ENCODE assay signal across 8 mouse cellular contexts in genomic region chr19:53052031-53052670, GRCm38 (mm10). TPM values are rescaled to one million over a fixed set of nuclear protein-coding genes. Genes with fewer than 3 reads are reported as not detected.
DNase-seq lines count a peak whose midpoint lies in the region; ATAC-seq and TF ChIP-seq lines count a peak whose summit lies in the region.

No protein-coding gene starts in this region.

- no peak for TF ChIP-seq CTCF in brain, embryonic 14.5 days (IDR thresholded peaks at IDR 0.05; ENCODE audit: borderline replicate concordance, extremely low read depth, insufficient read depth, insufficient read length)

- 0 out of 2 replicates have a peak overlapping the region, but pooled peaks have one; percentile 11 for H3K4me2 ChIP-seq in heart, embryonic 14.5 days (ENCODE audit: low read length)
- peak overlapping the region; percentile 33 for H3K4me2 ChIP-seq in forebrain, embryonic 16.5 days (ENCODE audit: low read length)
- peak overlapping the region; percentile 27 for H3K4me2 ChIP-seq in liver, embryonic 16.5 days (ENCODE audit: low read depth, low read length)

- no peak overlapping the region for H3K4me3 ChIP-seq in heart, embryonic 14.5 days (ENCODE audit: control insufficient read depth in 1 of 2, insufficient read depth in 1 of 2, low read depth in 1 of 2, low read length in 2 of 2)
- no peak overlapping the region for H3K4me3 ChIP-seq in forebrain, embryonic 16.5 days (replicated peaks; ENCODE audit: low read length)
- no peak overlapping the region for H3K4me3 ChIP-seq in liver, embryonic 16.5 days (ENCODE audit: low read depth, low read length)

- H3K9ac ChIP-seq in heart, embryonic 14.5 days (ENCODE audit: low read length) = 0 out of 2 replicates have a peak overlapping the region, but pooled peaks have one; percentile 8
- H3K9ac ChIP-seq in forebrain, embryonic 16.5 days (replicated peaks; ENCODE audit: low read depth, low read length) = no peak overlapping the region
- no peak overlapping the region for H3K9ac ChIP-seq in liver, embryonic 16.5 days (ENCODE audit: low read depth, low read length)

- H3K9me3 ChIP-seq in heart, embryonic 14.5 days (ENCODE audit: control insufficient read depth, low read length) = peaks cover 5% of the 10 kb centered on the region; the same call in 1 of the 2 replicates
- no peaks in the 10 kb centered on the region for H3K9me3 ChIP-seq in forebrain, embryonic 16.5 days (ENCODE audit: control insufficient read depth, low read length)
- H3K9me3 ChIP-seq in liver, embryonic 16.5 days (replicated peaks; ENCODE audit: control insufficient read depth, low read length) = no peaks in the 10 kb centered on the region

- TF ChIP-seq POLR2A in brain, embryonic 14.5 days (IDR thresholded peaks at IDR 0.05; ENCODE audit: borderline replicate concordance, extremely low read depth, insufficient read depth, insufficient read length, poor library complexity, severe bottlenecking) = no peak

- intact Hi-C loops in heart, postnatal 10 days (cut with DNase I) = no loop called here

- H3K4me1 ChIP-seq in heart, embryonic 14.5 days (ENCODE audit: control insufficient read depth in 2 of 2, insufficient read depth in 2 of 2, low read length in 2 of 2) = peaks cover 5 to 7% of the 10 kb centered on the region in 2 experiments; a peak in 1 of 4 replicates
- H3K4me1 ChIP-seq in forebrain, embryonic 16.5 days (replicated peaks; ENCODE audit: control insufficient read depth, insufficient read depth, low read length) = 0 out of 2 replicates have a peak, but pooled peaks cover 2% of the 10 kb centered on the region
- peaks cover 3% of the 10 kb centered on the region; the same call in 1 of the 2 replicates for H3K4me1 ChIP-seq in liver, embryonic 16.5 days (ENCODE audit: control insufficient read depth, low read depth, low read length)

- no peaks in the 10 kb centered on the region for H3K27me3 ChIP-seq in heart, embryonic 14.5 days (ENCODE audit: control insufficient read depth, insufficient read depth, low read length)
- H3K27me3 ChIP-seq in forebrain, embryonic 16.5 days (replicated peaks; ENCODE audit: control insufficient read depth, insufficient read depth, low read length) = no peaks in the 10 kb centered on the region
- no peaks in the 10 kb centered on the region for H3K27me3 ChIP-seq in liver, embryonic 16.5 days (ENCODE audit: control insufficient read depth, insufficient read depth, low read depth, low read length)

- no peak overlapping the region for H3K27ac ChIP-seq in heart, embryonic 14.5 days (replicated peaks in 1 of 2; ENCODE audit: control insufficient read depth in 1 of 2, insufficient read depth in 1 of 2, low read depth in 2 of 2, low read length in 2 of 2)
- no peak overlapping the region for H3K27ac ChIP-seq in forebrain, embryonic 16.5 days (ENCODE audit: low read length)
- H3K27ac ChIP-seq in liver, embryonic 16.5 days (ENCODE audit: low read length) = no peak overlapping the region

- ATAC-seq in heart, embryonic 14.5 days (ENCODE audit: insufficient number of reproducible peaks, insufficient read depth, low FRiP score, low read depth) = no peak
- ATAC-seq in forebrain, embryonic 16.5 days = no peak
- ATAC-seq in liver, embryonic 16.5 days (ENCODE audit: low read depth) = peak; percentile 66

- 49% methylated on average over 19 of the region's 19 CpGs for WGBS in heart, embryonic 14.5 days
- 16% methylated on average over 19 of the region's 19 CpGs for WGBS in forebrain, embryonic 16.5 days
- WGBS in liver, embryonic 16.5 days (ENCODE audit: insufficient replicate concordance) = 51% methylated on average over 19 of the region's 19 CpGs

- H3K36me3 ChIP-seq in heart, embryonic 14.5 days (ENCODE audit: control insufficient read depth, insufficient read depth, low read length) = no peaks in the 10 kb centered on the region
- no peaks in the 10 kb centered on the region for H3K36me3 ChIP-seq in forebrain, embryonic 16.5 days (ENCODE audit: control insufficient read depth, insufficient read depth)
- H3K36me3 ChIP-seq in liver, embryonic 16.5 days (ENCODE audit: control insufficient read depth, insufficient read depth) = no peaks in the 10 kb centered on the region

- no peak for DNase-seq in heart, postnatal 10 days
- peak; percentile 51 for DNase-seq in brain, embryonic 14.5 days (ENCODE audit: low read depth)
- no peak for DNase-seq in natural killer cell, adult 2 months (ENCODE audit: low spot score in 2 of 2)
- DNase-seq in layer of hippocampus, postnatal 25 days (ENCODE audit: extremely low spot score in 1 of 2, low spot score in 1 of 2) = no peak
- DNase-seq in gastrocnemius, postnatal 10 days = no peak

RNA-seq across cellular contexts. Expression of gene Xpnpep1, which starts 12.1 kb away (rescaled TPM):
- 151 and 159 TPM in 2 replicates for polyA plus RNA-seq in heart, embryonic 14.5 days (2014; fragmentation: Nextera tagmentation; extraction: Ambion mirVana)
- total RNA-seq in heart, postnatal 10 days (2021) = 100 to 1,000 TPM; 124 to 125 TPM
- polyA plus RNA-seq in brain, embryonic 14.5 days (2012; rRNA removed) = 88.4 and 93.8 TPM in 2 replicates
- polyA plus RNA-seq in forebrain, embryonic 16.5 days (2015; fragmentation: Nextera tagmentation; extraction: Ambion mirVana) = 132 and 140 TPM in 2 replicates
- 85.5 and 91.8 TPM in 2 replicates for polyA plus RNA-seq in liver, embryonic 16.5 days (2015; fragmentation: Nextera tagmentation; extraction: Ambion mirVana)
- total RNA-seq in layer of hippocampus, postnatal 25 days (2021) = 100 to 1,000 TPM in 1 of 2 experiments, 10 to 100 TPM in 1; 91.1 to 104 TPM
- 10 to 100 TPM; 70.7 to 83.8 TPM for total RNA-seq in gastrocnemius, postnatal 10 days (2021)
